Mouse (Mus musculus): Measurements from ENCODE around the gene Tspear.
A peak's percentile ranks its signal among the peaks of the same experiment; 100 is the strongest.
"Not testable (repeated sequence)": the region's sequence is repeated elsewhere in the genome, so short reads cannot be mapped to it uniquely, and the experiment has no call there.

Tspear gene

DNA sequence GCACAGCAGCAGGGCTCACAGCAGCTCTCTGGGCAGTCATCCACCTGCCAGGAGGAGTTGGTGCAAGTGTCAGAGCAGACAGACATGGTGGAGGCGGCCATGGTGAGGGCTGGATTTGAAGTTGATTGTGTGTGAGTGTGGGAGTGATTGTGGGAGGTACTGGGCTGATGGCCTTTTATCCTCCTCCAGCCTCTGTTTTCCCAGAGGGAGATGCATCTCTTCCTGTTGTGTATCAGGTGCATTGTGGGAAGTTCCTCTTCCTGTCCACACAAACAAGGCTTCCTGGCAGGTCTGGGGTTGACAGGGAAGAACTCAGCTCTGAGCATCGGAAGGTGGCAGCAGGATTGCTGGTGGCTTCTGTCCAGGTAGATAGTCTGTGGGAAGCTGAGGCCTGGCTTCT lies 108.6 kb downstream of the Tspear start, which contains the start of gene Gm9639:
Gene Gm9639 (minus strand): TSS at position 101 of the 400 bp plus-strand sequence.
- no peak for DNase-seq (ENCODE audit: low read depth)

DNA sequence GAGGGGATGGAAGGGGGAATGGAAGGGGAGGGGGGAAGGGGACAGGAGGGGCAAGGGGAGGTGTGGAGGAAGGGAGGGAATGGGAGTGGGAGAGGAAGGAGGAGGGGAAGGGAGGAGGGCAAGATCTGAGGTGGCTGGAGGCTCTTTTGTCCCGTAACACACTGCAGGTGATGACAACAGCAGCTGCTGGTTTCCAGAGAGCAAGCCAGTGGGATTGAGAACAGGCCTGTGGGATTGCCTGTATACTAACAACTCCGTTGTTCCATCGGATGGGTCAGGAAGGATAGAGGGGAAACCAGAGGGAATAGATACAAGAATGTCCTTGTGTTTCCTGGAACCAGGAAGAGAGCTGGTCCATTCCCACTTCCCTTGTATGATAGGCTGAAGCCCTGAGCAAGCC lies 111.3 kb downstream of the Tspear start:
- DNase-seq (ENCODE audit: low read depth) = no peak

DNA sequence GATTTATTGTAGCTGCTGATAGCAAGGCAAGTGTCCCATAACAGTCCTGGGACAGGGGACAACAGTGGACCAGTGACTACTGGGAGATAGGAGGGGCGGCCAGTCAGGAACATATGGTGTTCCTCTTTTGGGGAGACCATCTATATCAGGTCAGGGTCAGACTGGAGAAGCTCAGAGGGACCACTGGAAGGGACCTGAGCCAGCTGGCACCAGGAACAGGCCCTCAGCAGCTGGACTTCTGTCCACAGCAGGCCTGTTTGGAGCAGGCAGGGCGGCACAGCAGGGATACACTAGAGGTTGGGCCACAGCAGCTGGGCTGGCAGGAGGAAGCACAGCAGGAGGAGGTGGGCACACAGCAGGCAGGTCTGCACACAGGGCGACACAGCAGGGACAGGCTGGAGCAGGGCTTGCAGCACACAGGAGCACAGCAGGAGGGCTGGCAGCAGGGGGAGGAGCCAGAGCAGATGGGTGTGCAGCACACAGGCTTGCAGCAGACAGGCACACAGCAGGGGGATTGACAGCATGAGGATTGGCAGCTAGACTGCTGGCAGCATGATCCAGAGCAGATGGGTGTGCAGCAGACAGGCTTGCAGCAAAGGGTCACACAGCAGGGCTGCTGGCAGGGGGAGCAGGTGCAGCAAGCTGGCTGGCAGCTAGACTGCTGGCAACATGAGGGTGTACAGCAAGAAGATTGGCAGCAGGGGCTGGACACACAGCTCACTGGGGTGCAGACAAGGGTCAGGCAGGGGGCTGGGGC lies 112.0 kb downstream of the Tspear start:
- DNase-seq (ENCODE audit: low read depth) = not testable (repeated sequence)

DNA sequence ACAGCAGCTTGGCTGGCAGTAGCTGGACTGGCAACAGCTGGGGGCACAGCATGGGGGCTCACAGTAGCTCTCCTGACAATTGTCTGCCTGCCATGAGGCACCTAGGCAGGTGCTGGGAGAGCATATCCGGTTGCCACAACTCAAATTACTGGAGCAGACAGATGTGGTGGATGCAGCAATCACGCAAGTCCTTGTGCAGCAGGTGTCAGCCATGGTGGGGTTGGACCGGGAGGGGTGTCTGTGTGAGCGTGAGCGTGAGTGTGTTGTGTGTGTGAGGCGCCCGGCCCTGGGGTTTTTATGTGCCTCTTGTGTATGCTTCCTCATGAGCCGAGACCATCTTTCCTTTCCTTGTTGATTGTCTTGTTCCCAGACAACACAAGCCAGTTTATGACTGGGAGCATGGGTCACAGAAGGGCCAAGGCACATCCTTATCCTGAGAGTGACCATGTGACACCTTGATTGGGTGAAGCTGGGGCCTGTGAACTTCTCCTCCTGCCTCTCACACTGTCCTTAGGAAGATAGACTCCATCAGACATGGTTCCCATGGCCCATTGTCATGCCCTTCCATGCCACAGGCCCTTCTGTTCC lies 112.6 kb downstream of the Tspear start, which contains the start of gene Gm19668:
Gene Gm19668 (minus strand): TSS at position 213 of the 588 bp plus-strand sequence.
- DNase-seq (ENCODE audit: low read depth) = no peak

DNA sequence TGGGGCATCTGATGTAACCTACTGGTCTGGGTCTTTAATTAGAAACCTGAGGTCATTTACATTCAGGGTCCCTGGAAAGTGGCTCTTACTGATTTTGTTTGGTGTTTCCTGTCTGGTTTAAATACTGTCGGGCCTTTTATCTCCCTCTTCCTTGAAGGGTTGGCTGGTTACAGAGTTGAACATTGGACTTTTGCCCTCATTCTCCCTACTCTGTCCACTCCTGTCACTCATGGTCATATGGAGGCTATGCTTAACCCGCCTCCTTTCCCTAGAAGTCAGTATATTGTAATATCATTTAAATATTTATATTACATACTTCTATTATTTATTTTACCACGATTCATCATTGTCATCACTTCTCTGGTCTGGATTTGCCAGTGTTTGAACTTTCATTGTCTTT lies 117.7 kb downstream of the Tspear start:
- no peak for DNase-seq (ENCODE audit: low read depth)

DNA sequence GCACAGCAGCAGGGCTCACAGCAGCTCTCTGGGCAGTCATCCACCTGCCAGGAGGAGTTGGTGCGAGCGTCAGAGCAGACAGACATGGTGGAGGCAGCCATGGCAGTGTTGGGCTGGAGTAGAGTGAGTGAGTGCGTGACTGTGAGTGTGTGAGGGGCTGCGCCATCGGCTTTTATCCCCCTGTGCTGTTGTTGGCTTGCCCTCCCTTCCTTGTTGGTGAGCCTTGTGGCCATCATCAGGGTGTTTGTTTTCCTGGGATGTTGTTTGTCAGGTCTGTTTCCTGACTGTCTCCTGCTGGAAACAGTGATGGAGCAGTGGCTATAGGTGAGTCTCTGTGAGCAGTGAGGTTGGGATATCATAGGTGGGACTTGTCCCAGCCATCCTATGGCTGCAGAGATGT lies 125.4 kb downstream of the Tspear start, which contains the start of gene Gm9507:
Gene Gm9507 (minus strand): TSS at position 101 of the 400 bp plus-strand sequence.
- DNase-seq (ENCODE audit: low read depth) = no peak

DNA sequence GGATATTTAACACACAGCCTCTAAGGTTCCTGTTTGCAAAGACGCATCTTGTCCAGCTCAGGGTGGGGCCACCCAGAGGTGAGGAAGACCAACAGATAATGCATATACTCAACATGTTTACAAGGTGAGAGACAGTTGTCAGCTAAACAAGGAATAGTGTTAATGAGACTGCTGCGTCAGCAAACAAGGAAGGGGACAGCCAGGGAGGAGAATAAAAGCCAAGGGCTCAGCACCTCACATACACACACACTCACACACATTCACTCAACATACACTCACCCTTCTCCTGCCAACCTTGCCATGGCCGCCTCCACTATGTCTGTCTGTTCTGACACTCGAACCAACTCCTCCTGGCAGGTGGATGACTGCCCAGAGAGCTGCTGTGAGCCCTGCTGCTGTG lies 128.0 kb downstream of the Tspear start, which contains the start of gene Gm2696:
Gene Gm2696 (plus strand): TSS at position 301 of the 400 bp plus-strand sequence.
- DNase-seq (ENCODE audit: low read depth) = no peak

DNA sequence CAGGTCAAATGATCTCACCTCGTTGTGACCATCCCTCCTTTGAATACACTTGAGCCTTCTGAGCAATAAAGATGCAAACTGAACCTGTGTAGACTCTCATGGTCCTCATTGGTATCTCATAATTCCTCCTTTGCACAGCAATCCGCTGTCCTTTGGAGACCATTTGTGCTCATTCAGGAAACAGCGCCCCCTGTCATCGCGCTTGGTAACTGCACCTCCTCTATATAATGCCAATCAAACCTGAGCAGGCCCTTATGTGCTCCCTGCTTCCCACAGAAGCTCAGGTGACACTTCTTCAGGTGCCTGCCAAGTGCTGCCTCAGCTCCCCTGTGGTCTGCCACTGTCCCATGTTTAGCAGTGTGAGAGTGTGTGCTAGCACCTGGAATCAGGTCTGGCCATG lies 129.1 kb downstream of the Tspear start:
- no peak for DNase-seq (ENCODE audit: low read depth)

DNA sequence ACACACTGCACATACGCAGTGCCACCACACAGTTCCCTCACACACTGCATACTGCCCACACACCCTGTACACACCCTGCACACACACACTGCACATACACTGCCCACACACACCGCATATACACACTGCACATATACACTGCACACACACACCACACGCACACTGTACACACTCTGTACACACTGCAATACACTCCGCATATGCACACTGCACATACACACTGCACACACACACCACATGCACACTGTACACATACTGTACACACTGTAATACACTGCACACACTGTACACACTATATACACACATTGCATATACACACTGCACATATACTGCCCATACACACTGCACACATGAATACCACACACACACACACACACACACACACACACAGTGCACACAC lies 132.2 kb downstream of the Tspear start:
- DNase-seq (ENCODE audit: low read depth) = no peak

DNA sequence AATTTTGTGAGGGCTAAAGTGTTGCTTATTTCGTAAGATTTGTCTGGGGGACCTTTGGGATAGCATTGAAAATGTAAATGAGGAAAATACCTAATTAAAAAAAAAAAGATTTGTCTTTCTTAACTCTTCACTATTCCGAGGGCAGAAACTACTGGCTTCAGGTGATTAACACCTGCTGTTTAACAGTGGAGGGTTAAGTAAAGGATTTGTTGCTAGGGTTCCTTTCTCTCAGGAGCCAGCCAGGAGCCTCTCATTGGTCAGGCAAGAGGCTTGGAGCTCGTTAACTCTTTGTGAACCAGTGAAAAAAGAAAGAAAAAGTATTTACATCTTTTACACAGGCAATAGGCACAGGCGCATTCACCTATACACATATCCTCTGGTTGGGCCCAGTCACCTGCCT lies 132.8 kb downstream of the Tspear start:
- no peak for DNase-seq (ENCODE audit: low read depth)

DNA sequence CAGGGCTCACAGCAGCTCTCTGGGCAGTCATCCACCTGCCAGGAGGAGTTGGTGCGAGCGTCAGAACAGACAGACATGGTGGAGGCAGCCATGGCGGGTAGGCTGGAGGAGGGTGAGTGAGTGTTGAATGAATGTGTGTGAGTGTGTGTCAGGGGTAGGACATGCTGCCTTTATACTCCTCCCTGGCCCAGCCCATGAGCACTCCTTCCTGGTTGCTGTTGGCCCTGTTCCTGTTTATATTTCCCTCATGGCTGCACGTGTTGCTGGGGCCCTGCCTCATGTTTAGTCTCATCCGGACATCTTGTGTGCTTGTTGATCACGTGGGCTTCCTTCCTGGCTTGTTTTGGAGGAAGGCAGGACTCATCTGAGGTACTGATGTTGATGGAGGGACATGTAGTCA lies 140.6 kb downstream of the Tspear start, which contains the start of gene Krtap10-4:
Gene Krtap10-4 (minus strand): TSS at position 145 of the 400 bp plus-strand sequence.
- DNase-seq (ENCODE audit: low read depth) = no peak

DNA sequence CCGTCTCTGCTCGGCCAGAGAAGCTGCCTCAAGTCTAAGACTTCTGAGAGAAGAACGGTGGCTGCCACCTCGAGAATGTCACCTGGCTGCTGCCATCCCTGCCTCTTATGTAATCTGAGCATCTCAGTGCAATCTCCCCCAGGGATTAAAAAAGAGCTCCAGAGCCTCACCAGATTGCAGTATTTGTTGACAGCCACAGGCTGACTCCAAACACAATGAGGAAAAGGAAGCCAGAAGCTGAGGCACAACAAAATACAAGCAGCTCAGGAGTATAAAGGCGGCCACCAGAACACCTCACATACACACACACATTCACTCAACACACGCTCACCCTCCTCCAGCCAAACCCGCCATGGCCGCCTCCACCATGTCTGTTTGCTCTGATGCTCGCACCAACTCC lies 149.3 kb downstream of the Tspear start, which contains the start of gene Krtap10-10:
Gene Krtap10-10 (plus strand): TSS at position 301 of the 400 bp plus-strand sequence.
- no peak for DNase-seq (ENCODE audit: low read depth)

DNA sequence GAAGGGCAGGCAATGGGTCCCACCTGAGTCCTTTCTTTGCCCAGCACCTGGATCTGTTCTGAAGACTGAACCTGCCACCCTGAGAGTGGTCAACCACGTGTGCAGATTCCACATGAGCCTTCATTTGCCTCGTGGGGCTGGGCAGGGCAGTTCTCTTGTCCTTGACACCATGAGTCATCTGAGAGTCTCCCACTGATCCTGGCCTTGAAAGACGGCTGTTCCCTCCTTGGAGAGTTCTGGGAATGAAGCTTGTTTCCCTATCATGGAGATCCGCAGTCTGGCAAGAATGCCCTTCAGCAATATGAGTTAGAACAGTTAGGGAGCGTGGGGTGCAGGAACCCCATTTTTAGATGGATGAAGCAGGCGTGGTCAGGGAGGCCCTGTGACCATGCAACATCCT lies 152.6 kb downstream of the Tspear start:
- no peak for DNase-seq (ENCODE audit: low read depth)

DNA sequence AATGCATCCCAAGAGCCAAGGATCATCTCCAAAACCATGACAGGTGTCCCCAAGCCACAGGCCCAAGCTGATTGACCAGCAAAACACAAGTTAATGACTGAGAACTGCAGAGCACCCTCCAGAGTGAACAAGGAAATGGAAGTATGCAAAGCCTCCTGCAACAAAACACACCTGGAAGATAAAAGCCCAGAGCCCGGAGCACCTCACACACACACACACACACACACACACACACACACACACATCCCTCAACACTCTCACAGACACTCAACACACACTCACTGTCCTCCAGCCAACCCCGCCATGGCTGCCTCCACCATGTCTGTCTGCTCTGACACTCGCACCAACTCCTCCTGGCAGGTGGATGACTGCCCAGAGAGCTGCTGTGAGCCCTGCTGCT lies 160.1 kb downstream of the Tspear start, which contains the start of gene Gm36176:
Gene Gm36176 (plus strand): TSS at position 301 of the 400 bp plus-strand sequence.
- DNase-seq (ENCODE audit: low read depth) = no peak

DNA sequence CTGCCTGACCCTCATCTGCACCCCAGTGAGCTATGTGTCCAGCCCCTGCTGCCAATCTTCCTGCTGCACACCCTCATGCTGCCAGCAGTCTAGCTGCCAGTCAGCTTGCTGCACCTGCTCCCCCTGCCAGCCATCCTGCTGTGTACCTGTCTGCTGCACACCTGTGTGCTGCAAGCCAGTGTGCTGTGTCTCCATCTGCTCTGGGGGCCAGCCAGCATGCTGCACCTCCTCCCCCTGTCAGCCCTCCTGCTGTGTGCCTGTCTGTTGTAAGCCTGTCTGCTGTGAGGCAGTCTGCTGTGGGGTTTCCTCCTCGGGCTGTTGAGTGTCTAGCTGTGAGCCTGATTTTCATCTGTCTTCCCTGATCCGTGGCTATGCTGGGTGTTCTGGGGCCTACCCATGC lies 160.6 kb downstream of the Tspear start:
- DNase-seq (ENCODE audit: low read depth) = no peak

DNA sequence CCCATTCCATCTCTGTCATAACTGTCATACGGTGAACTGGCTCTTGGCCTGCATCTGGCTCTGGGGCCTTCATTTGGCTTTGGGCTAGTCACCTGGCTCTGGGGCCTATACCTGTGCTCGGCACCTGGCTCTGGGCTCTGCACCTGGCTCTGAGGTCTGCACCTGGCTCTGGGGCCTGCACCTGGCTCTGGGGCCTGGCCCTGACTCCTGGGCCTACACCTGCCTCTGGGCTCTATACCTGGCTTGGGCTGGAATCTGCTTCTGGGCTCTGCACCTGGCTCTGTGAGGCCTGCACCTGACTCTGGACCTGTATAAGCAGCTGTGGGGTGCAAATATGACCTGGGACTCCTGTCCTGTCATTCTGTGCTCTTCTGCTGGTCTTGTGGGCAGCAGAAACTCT lies 161.2 kb downstream of the Tspear start:
- DNase-seq (ENCODE audit: low read depth) = no peak

DNA sequence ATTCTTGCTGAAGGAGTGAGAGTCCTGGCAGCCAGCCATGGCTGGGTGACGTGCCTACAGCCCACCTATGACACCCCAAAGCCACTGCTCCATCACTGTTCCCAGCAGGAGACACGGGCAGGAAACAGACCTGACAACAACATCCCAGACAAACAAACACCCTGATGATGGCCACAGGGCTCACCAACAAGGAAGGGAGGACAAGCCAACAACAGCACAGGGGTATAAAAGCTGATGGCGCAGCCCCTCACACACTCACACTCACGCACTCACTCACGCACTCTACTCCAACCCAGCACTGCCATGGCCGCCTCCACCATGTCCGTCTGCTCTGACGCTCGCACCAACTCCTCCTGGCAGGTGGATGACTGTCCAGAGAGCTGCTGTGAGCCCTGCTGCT lies 166.2 kb downstream of the Tspear start, which contains the start of gene Gm10318:
Gene Gm10318 (plus strand): TSS at position 301 of the 400 bp plus-strand sequence.
- no peak for DNase-seq (ENCODE audit: low read depth)

DNA sequence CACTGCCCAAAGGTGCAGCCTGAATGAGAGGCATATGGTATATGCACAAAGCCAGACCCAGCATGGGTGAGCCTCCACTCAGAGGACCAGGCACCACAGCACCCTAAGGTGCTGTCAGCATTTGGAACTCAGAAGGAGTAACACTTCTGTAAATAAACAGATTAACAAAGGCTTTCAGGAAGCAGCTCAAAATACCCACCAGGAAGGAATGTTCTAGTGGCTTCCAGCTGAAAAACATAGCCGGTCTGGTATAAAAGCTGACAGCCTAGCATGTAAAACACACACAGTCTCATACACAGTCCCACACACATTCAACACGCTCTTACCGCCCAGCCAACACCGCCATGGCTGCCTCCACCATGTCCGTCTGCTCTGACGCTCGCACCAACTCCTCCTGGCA lies 175.3 kb downstream of the Tspear start, which contains the start of gene Gm3285:
Gene Gm3285 (plus strand): TSS at position 301 of the 400 bp plus-strand sequence.
- DNase-seq (ENCODE audit: low read depth) = no peak

DNA sequence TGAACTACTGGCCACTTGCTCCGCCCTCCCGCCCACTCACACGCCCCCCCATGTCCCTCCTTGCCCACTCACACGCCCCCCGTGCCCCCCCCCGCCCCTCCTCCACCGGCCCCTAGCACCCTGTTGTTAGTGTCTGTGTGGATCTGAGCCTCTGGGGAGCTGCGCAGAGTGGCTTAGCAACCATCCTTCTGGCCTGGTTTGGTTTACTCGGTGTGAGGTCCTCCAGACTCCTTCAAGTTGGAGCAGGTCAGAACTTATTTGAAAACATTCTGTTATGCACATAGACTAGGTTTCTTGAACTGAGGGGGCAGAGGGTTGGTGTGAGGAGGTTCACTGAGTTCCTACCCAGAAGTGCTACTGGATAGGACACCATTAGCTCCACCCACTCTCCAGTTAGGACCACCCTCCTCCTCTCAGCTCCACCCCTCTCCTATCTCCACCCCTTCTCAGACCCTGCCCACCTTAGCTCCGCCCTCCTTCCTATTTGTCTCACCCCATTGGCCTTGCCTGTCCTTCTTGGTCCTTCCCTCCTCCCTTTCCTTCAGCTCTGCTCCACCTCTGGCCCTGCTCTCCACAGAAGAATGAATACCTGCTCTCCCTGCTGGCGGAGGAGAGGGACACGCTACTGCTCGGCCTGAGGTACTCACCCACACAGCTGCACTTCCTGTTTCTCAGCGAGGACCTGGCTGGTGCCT lies 177.8 kb downstream of the Tspear start:
- DNase-seq (ENCODE audit: low read depth) = peak; percentile 66

DNA sequence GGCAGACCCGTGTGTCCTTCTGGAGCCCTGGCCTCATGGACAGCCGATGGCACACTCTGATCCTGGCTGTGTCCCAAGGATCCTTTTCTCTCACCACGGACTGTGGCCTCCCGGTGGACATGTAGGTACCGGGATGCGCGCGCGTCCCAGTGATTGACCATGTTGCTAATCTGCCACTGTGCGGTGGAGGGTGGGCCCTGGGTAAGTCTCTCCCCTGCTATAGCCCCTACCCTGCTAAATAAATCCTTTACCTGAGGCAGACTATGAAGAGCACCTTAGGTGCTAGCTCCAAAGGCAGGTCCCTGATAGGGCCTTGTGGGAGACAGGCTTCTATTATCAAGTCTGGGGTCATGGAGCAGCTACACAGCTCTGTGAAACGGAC lies 178.4 kb downstream of the Tspear start:
- DNase-seq (ENCODE audit: low read depth) = no peak

DNA sequence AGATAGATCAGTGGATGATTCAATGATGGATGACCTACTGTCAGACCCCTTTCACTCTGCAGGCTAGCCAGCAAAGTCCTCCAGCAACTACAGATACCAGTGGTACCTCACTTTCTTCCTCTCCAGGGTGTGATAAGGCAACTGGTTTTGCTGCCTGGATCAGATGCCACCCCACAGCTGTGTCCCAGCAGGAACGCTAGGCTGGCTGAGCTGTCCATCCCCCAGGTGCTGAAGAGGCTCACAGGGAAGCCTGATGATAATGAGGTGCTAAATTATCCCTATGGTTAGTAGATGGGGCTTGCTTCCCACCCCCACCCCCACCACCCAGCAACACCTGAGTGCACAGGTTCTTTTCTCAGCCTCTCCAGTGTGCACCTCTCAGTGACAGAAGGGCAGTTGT lies 181.2 kb downstream of the Tspear start:
- no peak for DNase-seq (ENCODE audit: low read depth)

DNA sequence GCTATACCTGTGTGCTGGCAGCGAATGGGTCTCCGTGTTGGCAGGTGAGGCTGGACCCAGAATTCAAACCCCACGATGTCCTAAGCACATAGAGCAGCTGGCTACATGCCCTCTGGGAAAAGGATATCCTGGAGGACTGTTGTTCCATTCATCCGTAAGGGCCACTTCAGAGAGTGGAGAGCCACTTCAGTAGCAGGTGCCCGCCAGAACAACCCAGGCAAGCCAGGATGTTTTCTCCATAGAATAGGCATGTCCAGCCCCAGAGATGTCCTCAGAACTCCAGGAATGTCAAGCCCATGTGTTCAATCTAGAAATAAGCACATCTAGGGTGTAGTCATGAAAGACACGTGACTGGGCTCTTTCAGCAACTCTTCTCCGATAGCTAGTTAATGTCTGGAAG lies 183.3 kb downstream of the Tspear start:
- DNase-seq (ENCODE audit: low read depth) = no peak

Measured in c-Kit-positive CD71-negative TER-119-negative erythroid progenitor cells, embryonic 14.5 days (primary cell).